In the genomic region with DNA sequence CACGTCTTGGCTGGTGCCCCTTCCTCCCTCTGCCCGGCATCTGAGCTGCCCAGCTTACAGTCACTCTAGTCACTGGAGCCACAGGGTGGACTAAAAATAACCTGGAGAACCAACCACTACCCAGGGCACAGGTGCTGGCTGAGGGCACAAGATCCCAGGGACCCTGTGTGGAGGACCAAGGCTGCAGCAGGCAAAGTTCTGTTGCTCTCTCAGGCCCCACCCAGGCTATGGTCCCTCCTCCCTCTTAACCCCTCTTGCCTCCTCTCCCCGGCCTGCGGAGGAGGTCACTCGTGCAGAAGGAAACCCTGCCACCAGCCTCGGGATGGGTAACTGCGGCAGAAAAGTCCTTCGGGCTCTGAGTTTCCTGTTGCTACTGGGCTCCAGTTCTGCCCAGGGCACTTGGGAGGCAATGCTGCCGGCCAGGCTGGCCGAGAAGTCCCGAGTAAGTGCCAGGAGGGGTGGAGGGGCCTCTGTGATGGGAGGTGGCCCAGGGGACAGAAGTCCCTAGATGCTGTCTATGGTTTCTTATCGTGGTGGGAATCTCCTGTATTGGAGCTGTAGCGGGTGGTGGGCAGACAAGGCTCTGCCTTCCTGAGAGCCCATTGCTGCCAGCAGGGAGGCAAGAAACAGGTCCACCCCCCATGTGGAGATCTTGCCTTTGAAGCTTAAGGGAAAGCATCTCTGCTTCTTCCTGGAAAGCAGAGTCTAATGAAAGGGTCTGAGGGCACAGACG, we compare ENCODE assay signal across 9 mouse cellular contexts. TPM values are rescaled to one million over a fixed set of nuclear protein-coding genes. Genes with fewer than 3 reads are reported as not detected.
DNase-seq lines count a peak whose midpoint lies in the region; ATAC-seq lines count a peak whose summit lies in the region.
"Had no signal": no experiment of that assay in that cellular context is flagged by ENCODE, and none has a peak within 500 bp of the region (broad histone marks: within the 10 kb centered on the region; RNA-seq: fewer than 3 reads in every experiment).

A gene (plus strand): TSS at position 147 of the 733 bp plus-strand sequence.

- no peak within 1 kb of the TSS for H3K27ac ChIP-seq in embryonic facial prominence, embryonic 14.5 days (replicated peaks; ENCODE audit: low read depth, low read length)
- no peak within 1 kb of the TSS; the same call in 1 of the 2 replicates for H3K27ac ChIP-seq in embryonic facial prominence, embryonic 10.5 days (replicated peaks)
- peak within 1 kb of the TSS; percentile 47; the same call in 1 of the 2 replicates for H3K27ac ChIP-seq in heart, embryonic 15.5 days
- H3K27ac ChIP-seq: liver, embryonic 13.5 days had no signal

- H3K4me1 ChIP-seq in embryonic facial prominence, embryonic 14.5 days (ENCODE audit: control insufficient read depth, insufficient read depth, low read length) = 0 out of 2 replicates have a peak, but pooled peaks cover under 1% of the 10 kb centered on the region
- peaks cover 72% of the 10 kb centered on the region for H3K4me1 ChIP-seq in embryonic facial prominence, embryonic 10.5 days
- peaks cover 41% of the 10 kb centered on the region for H3K4me1 ChIP-seq in heart, embryonic 15.5 days (replicated peaks)

- ATAC-seq in embryonic facial prominence, embryonic 14.5 days (ENCODE audit: low read depth) = no peak; the same call in 1 of the 2 replicates
- ATAC-seq in heart, embryonic 15.5 days (replicated peaks; ENCODE audit: insufficient number of reproducible peaks, insufficient read depth, low FRiP score, low read depth) = peak; percentile 28; the same call in 1 of the 2 replicates

- WGBS in embryonic facial prominence, embryonic 14.5 days = 15% methylated on average over 14 of the region's 14 CpGs
- WGBS in embryonic facial prominence, embryonic 10.5 days = 15% methylated on average over 14 of the region's 14 CpGs
- WGBS in heart, embryonic 15.5 days = 10% methylated on average over 14 of the region's 14 CpGs

- peak within 1 kb of the TSS; percentile 45; the same call in 1 of the 2 replicates for H3K9ac ChIP-seq in embryonic facial prominence, embryonic 14.5 days (ENCODE audit: low read depth, low read length)
- H3K9ac ChIP-seq in heart, embryonic 15.5 days = peak within 1 kb of the TSS; percentile 31
- H3K9ac ChIP-seq: liver, embryonic 13.5 days had no signal

- no peaks in the 10 kb centered on the region for H3K9me3 ChIP-seq in embryonic facial prominence, embryonic 14.5 days (ENCODE audit: control insufficient read depth, low read length)
- no peaks in the 10 kb centered on the region for H3K9me3 ChIP-seq in embryonic facial prominence, embryonic 10.5 days
- no peaks in the 10 kb centered on the region for H3K9me3 ChIP-seq in heart, embryonic 15.5 days (replicated peaks)
- H3K9me3 ChIP-seq: liver, embryonic 13.5 days had no signal

- 0 out of 2 replicates have a peak, but pooled peaks cover 3% of the 10 kb centered on the region for H3K27me3 ChIP-seq in embryonic facial prominence, embryonic 14.5 days (replicated peaks; ENCODE audit: control insufficient read depth, insufficient read depth, low read length)
- H3K27me3 ChIP-seq in embryonic facial prominence, embryonic 10.5 days (replicated peaks; ENCODE audit: low read depth, poor library complexity, severe bottlenecking) = peaks cover 29% of the 10 kb centered on the region
- H3K27me3 ChIP-seq in heart, embryonic 15.5 days = no peaks in the 10 kb centered on the region

- H3K36me3 ChIP-seq in embryonic facial prominence, embryonic 14.5 days (ENCODE audit: control insufficient read depth, insufficient read depth, low read length) = no peaks in the 10 kb centered on the region
- no peaks in the 10 kb centered on the region for H3K36me3 ChIP-seq in embryonic facial prominence, embryonic 10.5 days (replicated peaks)
- no peaks in the 10 kb centered on the region for H3K36me3 ChIP-seq in heart, embryonic 15.5 days
- H3K36me3 ChIP-seq: liver, embryonic 13.5 days had no signal

- no peak within 1 kb of the TSS for H3K4me2 ChIP-seq in embryonic facial prominence, embryonic 14.5 days (ENCODE audit: low read depth, low read length)
- peak within 1 kb of the TSS; percentile 53 for H3K4me2 ChIP-seq in heart, embryonic 15.5 days
- H3K4me2 ChIP-seq: liver, embryonic 13.5 days had no signal

- H3K4me3 ChIP-seq in embryonic facial prominence, embryonic 14.5 days (ENCODE audit: low read depth, low read length) = no peak within 1 kb of the TSS
- H3K4me3 ChIP-seq in embryonic facial prominence, embryonic 10.5 days = no peak within 1 kb of the TSS
- H3K4me3 ChIP-seq in heart, embryonic 15.5 days = peak within 1 kb of the TSS; percentile 9
- H3K4me3 ChIP-seq: liver, embryonic 13.5 days had no signal

- DNase-seq in embryonic facial prominence, embryonic 14.5 days (ENCODE audit: low spot score) = no peak
- no peak for DNase-seq in embryonic facial prominence, embryonic 10.5 days (ENCODE audit: low spot score)
- peak; percentile 26 for DNase-seq in adrenal gland, postnatal 25 days
- DNase-seq in lung, postnatal 14 days = peak; percentile 46
- DNase-seq in T-cell, adult 2 months (ENCODE audit: low spot score) = no peak
- DNase-seq in c-Kit-positive CD71-positive TER-119-positive erythroid progenitor cells, embryonic 14.5 days (ENCODE audit: low spot score) = no peak
- no peak for DNase-seq in right cerebral cortex, postnatal 36 days (ENCODE audit: low spot score in 2 of 2)
- DNase-seq: liver, embryonic 13.5 days had no signal

RNA-seq across cellular contexts. Expression of the gene that starts here (rescaled TPM):
- polyA plus RNA-seq in embryonic facial prominence, embryonic 14.5 days (2014; fragmentation: Nextera tagmentation; extraction: Ambion mirVana) = 2.0 and 3.5 TPM in 2 replicates
- 3.8 and 4.5 TPM in 2 replicates for polyA plus RNA-seq in embryonic facial prominence, embryonic 10.5 days (2016; fragmentation: Nextera tagmentation; extraction: Ambion mirVana)
- 4.6 and 6.1 TPM in 2 replicates for total RNA-seq in adrenal gland, postnatal 25 days (2021)
- polyA plus RNA-seq in heart, embryonic 15.5 days (2015; fragmentation: Nextera tagmentation; extraction: Ambion mirVana) = 5.9 and 6.2 TPM in 2 replicates

Comparison
In these comparisons a context has a peak if more than half of its experiments do, and no peak if none do; other contexts are left out.
1. DNase-seq: peak in adrenal gland, postnatal 25 days (single experiment) and lung, postnatal 14 days (single experiment); none in embryonic facial prominence, embryonic 14.5 days (single experiment), embryonic facial prominence, embryonic 10.5 days (single experiment), T-cell, adult 2 months (single experiment), c-Kit-positive CD71-positive TER-119-positive erythroid progenitor cells, embryonic 14.5 days (single experiment) and right cerebral cortex, postnatal 36 days (0 of 2).